Mouse (Mus musculus): Measurements from ENCODE around the gene Zfp977.
"Not testable (repeated sequence)": the region's sequence is repeated elsewhere in the genome, so short reads cannot be mapped to it uniquely, and the experiment has no call there.

Zfp977 gene

DNA sequence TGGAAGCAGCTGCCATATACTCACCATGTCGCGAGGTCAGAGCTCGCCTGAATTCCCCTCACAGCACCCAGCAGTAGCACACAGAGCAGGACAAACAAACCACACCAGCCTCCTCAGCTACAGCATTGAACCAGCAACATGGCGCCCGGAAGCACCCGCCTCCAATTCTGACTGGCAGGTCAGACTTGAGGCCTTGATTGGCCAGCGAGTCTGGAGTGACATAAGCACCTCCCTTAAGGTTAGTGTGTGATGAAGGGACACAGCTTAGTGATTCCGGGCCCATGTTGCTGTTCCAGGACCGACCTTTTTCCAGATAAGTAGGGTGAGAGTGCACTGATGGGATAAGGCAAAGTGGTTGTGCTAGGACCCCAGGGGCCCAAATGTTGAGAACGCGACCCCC is at the start of gene Zfp977:
Gene Zfp977, minus strand, starts transcription at position 135 of the 400 bp plus-strand sequence.
- not testable (repeated sequence) for DNase-seq (ENCODE audit: low spot score)

DNA sequence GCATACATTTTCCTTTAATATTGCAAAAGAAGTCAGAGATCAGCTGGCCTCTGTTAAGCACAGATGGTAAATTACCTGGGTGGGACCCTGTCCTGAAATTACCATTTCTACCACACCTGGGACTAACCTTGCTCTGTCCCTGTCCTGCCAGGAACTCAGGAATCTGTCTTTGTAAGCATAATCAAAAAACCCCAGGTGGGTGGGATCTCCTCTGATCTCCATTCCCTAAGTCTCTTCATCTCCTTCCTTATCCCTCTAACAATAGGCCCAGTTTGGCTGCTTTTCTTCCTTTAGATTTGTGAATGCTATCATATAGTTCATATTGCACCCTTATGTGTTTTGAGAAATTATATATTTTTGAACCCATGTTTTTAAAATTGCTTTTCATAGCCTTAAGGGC is 38.7 kb upstream of the Zfp977 start:
- DNase-seq (ENCODE audit: low spot score) = not testable (repeated sequence)

GRCm38 (mm10) chr7:42595666-42596065 is 3.3 kb upstream of the Zfp977 start:
- not testable (repeated sequence) for DNase-seq (ENCODE audit: low spot score)

DNA sequence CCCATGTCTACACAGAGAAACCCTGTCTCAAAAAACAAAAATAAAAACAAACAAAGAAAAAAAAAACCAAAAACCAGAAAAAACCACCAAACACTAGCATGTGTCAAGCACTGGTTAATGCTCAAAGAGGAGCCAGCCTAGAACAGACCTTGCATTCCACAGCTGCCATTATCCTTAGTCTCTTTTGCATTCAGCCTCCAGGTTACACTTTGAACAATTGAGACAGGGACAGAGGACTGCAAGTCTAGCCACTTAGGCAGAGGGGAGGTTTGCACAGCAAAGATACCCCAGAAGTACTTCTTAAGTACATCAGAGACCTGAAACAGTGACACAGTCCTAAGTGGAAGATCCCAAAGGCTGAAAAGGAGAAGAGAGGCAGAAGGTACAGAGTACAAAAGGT is 1.0 kb downstream of the Zfp977 start:
- not testable (repeated sequence) for DNase-seq (ENCODE audit: low spot score)

DNA sequence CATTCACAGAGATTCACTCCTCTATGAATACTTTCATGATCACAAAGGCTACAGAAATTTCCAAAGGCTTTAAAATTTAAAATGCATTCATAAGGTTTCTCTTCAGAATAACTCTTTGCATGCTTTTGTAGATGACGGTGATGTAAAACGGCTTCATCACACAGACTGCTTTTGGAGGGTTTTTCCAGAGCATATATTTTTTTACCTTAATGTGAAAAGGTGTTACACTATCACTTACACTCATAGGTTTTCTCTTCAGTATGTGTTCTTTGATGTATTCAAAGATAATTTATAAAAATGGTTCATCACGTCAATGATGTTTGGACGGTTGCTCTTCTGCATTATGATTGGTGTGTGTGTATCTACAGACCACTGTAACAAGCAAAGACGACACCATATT is 13.9 kb downstream of the Zfp977 start, which contains the start of gene Gm21028:
Gene Gm21028, minus strand, starts transcription at position 101 of the 400 bp plus-strand sequence.
- no peak for DNase-seq (ENCODE audit: low spot score)

DNA sequence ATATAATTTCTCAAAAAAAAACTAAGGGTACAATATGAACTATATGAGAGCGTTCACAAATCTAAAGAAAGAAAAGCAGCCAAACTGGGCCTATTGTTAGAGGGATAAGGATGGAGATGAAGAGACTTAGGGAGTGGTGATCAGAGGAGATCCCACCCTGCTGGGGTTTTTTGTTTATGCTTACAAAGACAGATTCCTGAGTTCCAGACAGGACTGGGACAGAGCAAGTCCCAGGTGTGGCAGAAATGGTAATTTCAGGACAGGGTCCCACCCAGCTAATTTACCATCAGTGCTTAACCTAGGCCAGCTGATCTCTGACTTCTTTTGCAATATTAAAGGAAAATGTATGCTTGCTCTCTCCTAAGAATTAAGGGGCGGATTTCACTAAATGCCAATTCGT is 40.6 kb downstream of the Zfp977 start:
- no peak for DNase-seq (ENCODE audit: low spot score)

All from ovary, postnatal 10 days (tissue).